Mouse (Mus musculus) ovary, adult 2 months (tissue): ENCODE measurements around the gene Gm8212. TPM values are rescaled to one million over a fixed set of nuclear protein-coding genes. Genes with fewer than 3 reads are reported as not detected.

Source experiments
- polyA plus RNA-seq: library from polyadenylated mRNA; depleted of rRNA; stranded (reverse); fragments of >200 nt; gene quantifications from 2 replicates; pipeline ENCODE4 v1.2.3, GENCODE M21; 2012; rRNA removed

Gm8212 gene
- polyA plus RNA-seq = not detected in 2 replicates

DNA sequence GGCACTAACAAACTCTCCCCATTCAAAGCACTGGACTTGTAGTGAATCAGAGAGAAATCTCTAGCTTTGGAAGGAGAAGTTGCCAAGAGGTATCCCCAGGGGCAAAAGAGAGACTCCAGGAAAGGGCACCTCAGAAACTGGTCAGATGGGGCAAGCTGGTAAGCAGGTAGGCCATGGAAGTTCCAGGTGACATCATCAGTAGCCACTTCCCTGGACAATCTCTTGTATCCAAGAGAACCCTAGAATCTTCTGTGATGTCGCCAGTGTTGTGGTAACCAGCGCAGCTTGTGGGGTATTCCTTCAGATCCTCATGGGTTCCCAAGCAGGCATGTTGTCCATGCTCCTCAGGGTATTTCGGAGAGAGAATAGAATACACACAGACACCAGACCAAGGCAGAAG, at the start of gene Gm8212:
Gene Gm8212, plus strand, starts transcription at position 301 of the 400 bp plus-strand sequence.

GRCm38 (mm10) chr14:44213154-44213553, 15.7 kb downstream of the Gm8212 start, which contains the start of gene 4930503E14Rik:
4930503E14Rik (minus strand) TSS chr14:44213254.

Other genes starting within 250 kb of the Gm8212 start
- gene Ang5, start 240.6 kb upstream of the Gm8212 start, polyA plus RNA-seq = not detected in 2 replicates
- not detected in 2 replicates for gene Ang6, start 195.4 kb upstream of the Gm8212 start, polyA plus RNA-seq
- gene Ear2, start 95.0 kb upstream of the Gm8212 start, polyA plus RNA-seq = 8.8 and 9.3 TPM in 2 replicates
- gene Gm3327, start 73.8 kb upstream of the Gm8212 start, polyA plus RNA-seq = not detected in 2 replicates
- gene 4930503E14Rik, start 15.6 kb downstream of the Gm8212 start, polyA plus RNA-seq = not detected in 2 replicates
- gene Gm8220, start 87.9 kb downstream of the Gm8212 start, polyA plus RNA-seq = not detected in 2 replicates
- gene Gm5930, start 140.9 kb downstream of the Gm8212 start, polyA plus RNA-seq = not detected in 2 replicates
- not detected in 2 replicates for gene Gm8229, start 167.7 kb downstream of the Gm8212 start, polyA plus RNA-seq
- gene Gm3371, start 213.0 kb downstream of the Gm8212 start, polyA plus RNA-seq = not detected in 2 replicates
- gene Gm8232, start 236.0 kb downstream of the Gm8212 start, polyA plus RNA-seq = not detected in 2 replicates